Mouse (Mus musculus): ENCODE data around the gene Cblc.

Gene Cblc

GRCm38 (mm10) chr7:19752652-19753051 is 44.0 kb downstream of the Cblc start:
- DNase-seq (ENCODE audit: low read depth, low spot score): no peak

GRCm38 (mm10) chr7:19751070-19751383 is 45.6 kb downstream of the Cblc start:
- no peak for DNase-seq (ENCODE audit: low read depth, low spot score)

GRCm38 (mm10) chr7:19750217-19751069 is 46.2 kb downstream of the Cblc start, which contains the start of gene Nectin2:
TSS of gene Nectin2 (minus strand) at chr7:19750483.
- peak; percentile 68 for DNase-seq (ENCODE audit: low read depth, low spot score)

- DNase-seq (ENCODE audit: low read depth, low spot score): peak; percentile 80
These were observed 47.0 kb downstream of the Cblc start for GRCm38 (mm10) chr7:19749389-19750216.

GRCm38 (mm10) chr7:19748219-19749195 is 48.1 kb downstream of the Cblc start:
- DNase-seq (ENCODE audit: low read depth, low spot score): no peak

- peak; percentile 10 for DNase-seq (ENCODE audit: low read depth, low spot score)
These were observed 49.0 kb downstream of the Cblc start for GRCm38 (mm10) chr7:19747420-19748218.

- DNase-seq (ENCODE audit: low read depth, low spot score): no peak
These were observed 50.0 kb downstream of the Cblc start for GRCm38 (mm10) chr7:19746426-19747201.

- no peak for DNase-seq (ENCODE audit: low read depth, low spot score)
These were observed 50.6 kb downstream of the Cblc start for GRCm38 (mm10) chr7:19745971-19746370.

GRCm38 (mm10) chr7:19744590-19745385 is 51.8 kb downstream of the Cblc start:
- no peak for DNase-seq (ENCODE audit: low read depth, low spot score)

GRCm38 (mm10) chr7:19743791-19744190 is 52.8 kb downstream of the Cblc start:
- no peak for DNase-seq (ENCODE audit: low read depth, low spot score)

GRCm38 (mm10) chr7:19742468-19742867 is 54.1 kb downstream of the Cblc start:
- DNase-seq (ENCODE audit: low read depth, low spot score): no peak

GRCm38 (mm10) chr7:19741329-19742031 is 55.1 kb downstream of the Cblc start:
- DNase-seq (ENCODE audit: low read depth, low spot score): no peak

- no peak for DNase-seq (ENCODE audit: low read depth, low spot score)
These were observed 56.3 kb downstream of the Cblc start for GRCm38 (mm10) chr7:19740269-19740668.

- DNase-seq (ENCODE audit: low read depth, low spot score): no peak
These were observed 57.8 kb downstream of the Cblc start for GRCm38 (mm10) chr7:19738771-19739170.

GRCm38 (mm10) chr7:19736389-19737057 is 60.1 kb downstream of the Cblc start:
- no peak for DNase-seq (ENCODE audit: low read depth, low spot score)

GRCm38 (mm10) chr7:19734178-19734666 is 62.4 kb downstream of the Cblc start:
- DNase-seq (ENCODE audit: low read depth, low spot score): no peak
